Mouse (Mus musculus) liver, embryonic 15.5 days (tissue): ENCODE results near the gene Grin2a. TPM values are rescaled to one million over a fixed set of nuclear protein-coding genes. Genes with fewer than 3 reads are reported as not detected.

ENCODE experiments used
- ATAC-seq: fragments of 200-750 bp; cut with Nextera tagmentation; 2 replicates; pipeline ENCODE4 v1.8.0; 2017; ENCODE audit warnings: moderate number of reproducible peaks, mild to moderate bottlenecking, moderate library complexity; ENCODE audit not compliant: insufficient read depth
- H3K27ac ChIP-seq: fragments of 300-500 bp; sonication (generic); replicated peaks from 2 replicates; pipeline ENCODE4 v1.5.1; 2015; ENCODE audit warnings: mild to moderate bottlenecking, inconsistent platforms
- H3K27me3 ChIP-seq: fragments of 300-500 bp; sonication (generic); 2 replicates; pipeline ENCODE4 v1.6.1; 2015; ENCODE audit warnings: mild to moderate bottlenecking, inconsistent platforms
- H3K36me3 ChIP-seq: fragments of 300-500 bp; sonication (generic); replicated peaks from 2 replicates; pipeline ENCODE4 v1.6.1; 2015; ENCODE audit warnings: moderate library complexity, mild to moderate bottlenecking, inconsistent platforms
- H3K4me1 ChIP-seq: fragments of 300-500 bp; sonication (generic); replicated peaks from 2 replicates; pipeline ENCODE4 v1.6.1; 2015; ENCODE audit warnings: inconsistent platforms
- H3K4me2 ChIP-seq: fragments of 300-500 bp; sonication (generic); 2 replicates; pipeline ENCODE4 v1.6.1; 2015; ENCODE audit warnings: moderate library complexity, mild to moderate bottlenecking, inconsistent platforms
- H3K4me3 ChIP-seq: fragments of 300-500 bp; sonication (generic); replicated peaks from 2 replicates; pipeline ENCODE4 v1.5.1; 2015; ENCODE audit warnings: mild to moderate bottlenecking, inconsistent platforms
- H3K9ac ChIP-seq: fragments of 300-500 bp; sonication (generic); 2 replicates; pipeline ENCODE4 v1.6.1; 2015; ENCODE audit warnings: moderate library complexity, mild to moderate bottlenecking, inconsistent platforms
- H3K9me3 ChIP-seq: fragments of 300-500 bp; sonication (generic); replicated peaks from 2 replicates; pipeline ENCODE4 v1.6.1; 2016; ENCODE audit warnings: inconsistent platforms
- WGBS: fragments of 180-500 bp; shearing (Covaris S2); methylation state at CpG from one replicate; pipeline ENCODE4 v1.1.7; 2015; ENCODE audit warnings: mixed read lengths; ENCODE audit not compliant: insufficient replicate concordance; 5-methylcytosine and 5-hydroxymethylcytosine counted together
- polyA plus RNA-seq: library from polyadenylated mRNA; unstranded; fragments of >200 nt; fragmentation: Nextera tagmentation; extraction: Ambion mirVana; gene quantifications from 2 replicates; pipeline ENCODE4 v1.2.1, GENCODE M21; 2015

The Grin2a gene
- polyA plus RNA-seq, 1 experiment from 2014 or later: not detected

DNA sequence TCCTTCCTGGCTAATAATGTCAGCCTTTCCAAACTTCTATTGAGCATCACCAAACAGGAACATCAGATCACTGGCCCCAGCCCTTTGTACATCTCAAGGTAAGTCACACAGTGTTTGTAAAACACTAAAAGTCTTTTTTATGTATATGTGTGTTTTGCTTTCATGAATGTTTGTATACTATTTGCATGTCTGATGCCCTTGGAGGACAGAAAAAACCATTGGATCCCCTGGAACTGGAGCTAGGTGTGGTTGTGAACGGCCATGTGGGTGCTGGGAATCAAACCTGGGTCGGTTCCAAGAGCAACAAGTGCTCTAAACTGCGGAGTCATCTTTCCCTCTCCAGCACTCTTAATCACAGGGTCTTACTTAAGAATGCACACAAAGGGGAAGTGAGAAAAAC, 245.7 kb downstream of the Grin2a start:
- ATAC-seq: no peak
- H3K9ac ChIP-seq: no peak overlapping the region
- H3K27me3 ChIP-seq: no peaks in the 10 kb centered on the region
- no peaks in the 10 kb centered on the region for H3K36me3 ChIP-seq
- H3K9me3 ChIP-seq: no peaks in the 10 kb centered on the region
- H3K4me1 ChIP-seq: no peaks in the 10 kb centered on the region
- no peak overlapping the region for H3K4me2 ChIP-seq
- no peak overlapping the region for H3K27ac ChIP-seq
- H3K4me3 ChIP-seq: no peak overlapping the region
- WGBS: 56% methylated on average over 3 of the region's 3 CpGs

- Histone ChIP-seq H3K4me1 (no peaks in the 10 kb centered on the region), H3K27ac (no peak overlapping the region), H3K36me3 (no peaks in the 10 kb centered on the region), H3K27me3 (no peaks in the 10 kb centered on the region), H3K4me3 (no peak overlapping the region), H3K9me3 (no peaks in the 10 kb centered on the region), H3K9ac (no peak overlapping the region), H3K4me2 (no peak overlapping the region)
- no peak for ATAC-seq
- 76% methylated on average over 6 of the region's 6 CpGs for WGBS
Observed at GRCm38 (mm10) chr16:9742443-9742842, 252.9 kb downstream of the Grin2a start.

- 63% methylated on average over 6 of the region's 6 CpGs for WGBS
- no peaks in the 10 kb centered on the region for H3K4me1 ChIP-seq
- ATAC-seq: no peak
- no peak overlapping the region for H3K4me3 ChIP-seq
- no peaks in the 10 kb centered on the region for H3K36me3 ChIP-seq
- H3K4me2 ChIP-seq: no peak overlapping the region
- no peak overlapping the region for H3K27ac ChIP-seq
- no peaks in the 10 kb centered on the region for H3K27me3 ChIP-seq
- H3K9ac ChIP-seq: no peak overlapping the region
- no peaks in the 10 kb centered on the region for H3K9me3 ChIP-seq
Observed at GRCm38 (mm10) chr16:9738679-9739078, 256.7 kb downstream of the Grin2a start.

DNA sequence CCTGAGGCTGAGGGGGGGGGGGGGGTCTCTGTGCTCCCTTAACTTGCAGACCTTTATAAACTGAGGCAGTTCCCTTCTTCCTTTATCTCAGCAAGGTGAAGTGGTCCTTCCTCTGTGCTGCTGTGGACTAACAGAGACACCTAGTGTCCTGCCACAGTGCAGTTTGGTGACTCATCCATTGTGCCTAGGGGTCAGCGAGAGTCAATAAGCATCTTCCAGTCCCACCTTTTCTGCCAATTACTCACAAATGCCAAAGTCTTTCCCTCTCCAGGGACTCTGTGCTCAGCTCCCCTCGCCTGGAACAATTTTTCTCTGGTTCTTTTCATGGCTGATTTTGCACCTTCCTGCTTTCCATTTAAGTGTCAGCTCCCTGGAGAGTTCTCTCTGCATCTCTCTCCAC, 258.2 kb downstream of the Grin2a start:
- no peaks in the 10 kb centered on the region for H3K36me3 ChIP-seq
- no peak overlapping the region for H3K9ac ChIP-seq
- no peak overlapping the region for H3K27ac ChIP-seq
- H3K9me3 ChIP-seq: no peaks in the 10 kb centered on the region
- no peaks in the 10 kb centered on the region for H3K4me1 ChIP-seq
- no peak overlapping the region for H3K4me3 ChIP-seq
- no peak for ATAC-seq
- WGBS: 19% methylated on average over 2 of the region's 2 CpGs
- H3K27me3 ChIP-seq: no peaks in the 10 kb centered on the region
- no peak overlapping the region for H3K4me2 ChIP-seq

- no peaks in the 10 kb centered on the region for H3K27me3 ChIP-seq
- no peak overlapping the region for H3K4me2 ChIP-seq
- H3K4me3 ChIP-seq: no peak overlapping the region
- 69% methylated on average over 8 of the region's 8 CpGs for WGBS
- ATAC-seq: no peak
- H3K4me1 ChIP-seq: no peaks in the 10 kb centered on the region
- no peak overlapping the region for H3K27ac ChIP-seq
- H3K9ac ChIP-seq: no peak overlapping the region
- H3K36me3 ChIP-seq: no peaks in the 10 kb centered on the region
- H3K9me3 ChIP-seq: no peaks in the 10 kb centered on the region
Observed at GRCm38 (mm10) chr16:9735365-9736080, 259.8 kb downstream of the Grin2a start.

DNA sequence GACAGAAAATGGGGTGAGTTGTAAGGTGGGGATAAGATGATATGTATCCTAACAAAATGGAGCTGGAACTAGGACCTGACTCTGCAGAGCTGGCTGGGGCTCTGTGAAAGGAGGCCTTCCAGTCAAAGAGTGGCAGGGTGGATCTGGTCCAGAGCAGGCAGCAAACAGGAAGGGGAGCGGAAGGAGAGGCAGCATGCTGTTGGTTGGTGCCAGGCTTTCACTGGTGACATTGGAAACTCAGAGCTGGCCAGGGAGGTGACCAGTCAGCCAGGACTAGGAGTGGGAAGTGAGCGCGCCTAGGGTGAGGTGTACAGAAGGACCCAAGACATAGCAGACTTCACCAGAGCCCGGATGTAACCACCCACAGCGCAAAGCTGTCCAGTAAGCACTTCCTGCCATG, 267.8 kb downstream of the Grin2a start:
- no peak overlapping the region for H3K4me3 ChIP-seq
- no peaks in the 10 kb centered on the region for H3K27me3 ChIP-seq
- WGBS: 82% methylated on average over 5 of the region's 5 CpGs
- H3K9me3 ChIP-seq: no peaks in the 10 kb centered on the region
- no peak for ATAC-seq
- H3K27ac ChIP-seq: no peak overlapping the region
- no peaks in the 10 kb centered on the region for H3K4me1 ChIP-seq
- no peak overlapping the region for H3K4me2 ChIP-seq
- no peaks in the 10 kb centered on the region for H3K36me3 ChIP-seq
- no peak overlapping the region for H3K9ac ChIP-seq

- Histone ChIP-seq H3K9me3 (no peaks in the 10 kb centered on the region), H3K9ac (no peak overlapping the region), H3K4me3 (no peak overlapping the region), H3K4me2 (no peak overlapping the region), H3K36me3 (no peaks in the 10 kb centered on the region), H3K27me3 (no peaks in the 10 kb centered on the region), H3K27ac (no peak overlapping the region), H3K4me1 (no peaks in the 10 kb centered on the region)
- WGBS: 56% methylated on average over 7 of the region's 7 CpGs
- ATAC-seq: no peak
Observed at GRCm38 (mm10) chr16:9725578-9726113, 269.7 kb downstream of the Grin2a start.

DNA sequence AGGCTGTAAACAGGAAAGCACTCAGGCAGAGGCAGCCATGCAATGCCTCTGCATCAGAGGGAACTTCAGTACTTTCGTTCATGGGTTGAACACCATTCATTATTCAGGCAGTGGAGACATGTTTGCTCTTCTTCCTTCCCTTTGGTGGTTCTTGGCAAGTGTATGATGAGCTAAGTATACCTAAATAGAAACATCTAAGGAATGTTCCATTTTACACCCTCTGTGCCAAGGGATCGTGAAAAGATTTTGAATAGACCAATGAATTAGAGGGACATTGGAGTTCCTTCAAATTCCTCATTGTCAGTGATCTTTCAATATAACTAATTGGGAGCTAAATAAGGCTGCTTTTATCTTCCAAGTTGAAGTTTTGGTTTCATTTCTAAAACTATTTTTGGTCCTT, 284.0 kb downstream of the Grin2a start:
- Histone ChIP-seq H3K4me2 (no peak overlapping the region), H3K4me1 (no peaks in the 10 kb centered on the region), H3K27ac (no peak overlapping the region), H3K27me3 (no peaks in the 10 kb centered on the region), H3K36me3 (no peaks in the 10 kb centered on the region), H3K4me3 (no peak overlapping the region), H3K9me3 (no peaks in the 10 kb centered on the region), H3K9ac (no peak overlapping the region)
- WGBS: 51% methylated on average over 2 of the region's 2 CpGs
- ATAC-seq: no peak

DNA sequence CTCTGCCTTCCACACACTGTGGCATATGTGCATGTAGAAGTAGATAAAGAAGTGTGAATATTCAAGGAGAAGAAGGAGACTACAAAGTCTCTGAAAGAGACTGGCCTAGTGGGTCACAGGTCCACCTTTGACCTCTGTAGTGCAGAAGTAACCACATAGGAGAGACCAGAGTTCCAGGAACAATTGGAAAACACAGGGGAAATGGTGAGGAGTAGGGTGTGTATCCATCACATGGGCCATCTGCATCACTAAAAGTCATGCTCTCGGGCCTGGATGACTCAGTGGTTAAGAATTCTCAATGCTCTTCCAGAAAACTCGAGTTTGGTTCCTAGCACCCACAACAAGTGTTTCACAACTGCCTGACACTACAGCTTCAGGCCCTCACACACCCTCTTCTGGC, 285.4 kb downstream of the Grin2a start:
- ATAC-seq: no peak
- Histone ChIP-seq H3K36me3 (no peaks in the 10 kb centered on the region), H3K9me3 (no peaks in the 10 kb centered on the region), H3K4me2 (no peak overlapping the region), H3K27ac (no peak overlapping the region), H3K27me3 (no peaks in the 10 kb centered on the region), H3K9ac (no peak overlapping the region), H3K4me3 (no peak overlapping the region), H3K4me1 (no peaks in the 10 kb centered on the region)
- WGBS: 19% methylated on average over 2 of the region's 2 CpGs

GRCm38 (mm10) chr16:9697141-9697540, 298.2 kb downstream of the Grin2a start:
- 54% methylated on average over 2 of the region's 2 CpGs for WGBS
- Histone ChIP-seq H3K4me3 (no peak overlapping the region), H3K9ac (no peak overlapping the region), H3K4me2 (no peak overlapping the region), H3K27ac (no peak overlapping the region), H3K9me3 (no peaks in the 10 kb centered on the region), H3K4me1 (no peaks in the 10 kb centered on the region), H3K36me3 (no peaks in the 10 kb centered on the region), H3K27me3 (no peaks in the 10 kb centered on the region)
- ATAC-seq: no peak

DNA sequence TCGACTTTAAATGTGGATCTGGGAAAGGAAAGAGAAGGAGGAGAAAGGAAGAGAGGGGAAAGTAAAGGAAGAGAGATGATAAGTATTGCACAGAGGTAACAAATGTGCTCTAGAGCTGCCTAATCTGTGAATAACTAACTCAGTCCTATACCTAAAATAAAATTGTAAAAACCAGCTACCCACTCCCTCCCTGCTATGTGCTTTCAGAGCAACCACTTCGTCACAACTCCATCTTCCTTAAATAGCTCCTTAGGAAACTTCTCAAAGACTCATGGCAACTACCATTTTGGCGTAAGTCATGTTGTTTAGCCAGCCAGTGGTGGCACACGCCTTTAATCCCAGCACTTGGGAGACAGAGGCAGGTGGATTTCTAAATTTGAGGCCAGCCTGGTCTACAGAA, 301.3 kb downstream of the Grin2a start:
- H3K36me3 ChIP-seq: no peaks in the 10 kb centered on the region
- H3K27ac ChIP-seq: no peak overlapping the region
- H3K4me1 ChIP-seq: no peaks in the 10 kb centered on the region
- H3K27me3 ChIP-seq: no peaks in the 10 kb centered on the region
- H3K4me2 ChIP-seq: no peak overlapping the region
- 39% methylated on average over 4 of the region's 4 CpGs for WGBS
- ATAC-seq: no peak
- no peaks in the 10 kb centered on the region for H3K9me3 ChIP-seq
- no peak overlapping the region for H3K9ac ChIP-seq
- H3K4me3 ChIP-seq: no peak overlapping the region
